Mouse (Mus musculus) kidney, adult 2 months (tissue): ENCODE measurements at regions not wholly inside any gene's neighbourhood (a gene's known extent, or its start where the extent isn't known, plus 50 kb on each side); places are given as distances from the start of the nearest gene placed in this dataset.

Experiments
- CTCF ChIP-seq: fragments of 200-500 bp; conservative IDR thresholded peaks from 2 replicates; pipeline ENCODE4 v1.5.1; 2011; ENCODE audit warnings: low read depth, mild to moderate bottlenecking, control low read depth, low read length, moderate library complexity, mixed read lengths; ENCODE audit not compliant: insufficient read depth, insufficient read length
- POLR2A ChIP-seq: fragments of 200-500 bp; IDR thresholded peaks from one replicate; pipeline ENCODE4 v1.6.1; 2011; ENCODE audit warnings: low read depth, low read length, control low read depth

DNA sequence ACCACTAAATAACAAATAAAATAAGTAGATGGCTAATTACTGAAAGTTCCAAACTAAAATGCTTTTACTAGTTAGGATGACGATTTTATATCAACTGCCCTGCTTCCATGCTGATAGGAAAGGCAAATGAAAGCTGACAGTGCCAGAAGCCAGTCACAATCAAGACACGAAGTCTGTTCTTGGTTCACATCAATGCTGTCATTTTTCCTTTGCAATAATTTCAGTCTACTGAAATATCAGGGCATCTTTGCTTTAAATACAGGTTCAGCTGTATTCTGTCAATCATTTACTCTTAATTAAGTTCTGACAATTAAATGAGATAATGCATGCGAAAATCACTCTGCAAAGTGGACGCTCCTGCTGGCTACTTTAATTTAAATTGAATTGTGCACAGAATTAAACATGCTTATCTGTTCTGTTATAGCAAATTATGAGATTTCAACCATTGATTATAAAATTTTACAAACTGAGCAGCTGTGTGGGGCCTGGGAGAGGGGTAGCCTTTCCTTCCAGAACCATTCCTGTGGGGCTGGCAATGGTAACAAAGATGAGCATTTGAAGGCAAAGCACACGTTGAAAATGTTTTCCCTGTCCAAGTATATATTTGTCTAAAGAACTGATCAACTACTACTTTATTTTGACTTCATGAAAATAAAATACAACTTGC, 160.1 kb upstream of the Cttnbp2 start:
- TF ChIP-seq POLR2A (no peak), CTCF (no peak)
